Mouse (Mus musculus): Measurements from ENCODE around the gene Atp1a2. TPM values are rescaled to one million over a fixed set of nuclear protein-coding genes. Genes with fewer than 3 reads are reported as not detected.

The Atp1a2 gene
- total RNA-seq, 2 experiments from 2014 or later = 81.9 to 82.8 TPM

DNA sequence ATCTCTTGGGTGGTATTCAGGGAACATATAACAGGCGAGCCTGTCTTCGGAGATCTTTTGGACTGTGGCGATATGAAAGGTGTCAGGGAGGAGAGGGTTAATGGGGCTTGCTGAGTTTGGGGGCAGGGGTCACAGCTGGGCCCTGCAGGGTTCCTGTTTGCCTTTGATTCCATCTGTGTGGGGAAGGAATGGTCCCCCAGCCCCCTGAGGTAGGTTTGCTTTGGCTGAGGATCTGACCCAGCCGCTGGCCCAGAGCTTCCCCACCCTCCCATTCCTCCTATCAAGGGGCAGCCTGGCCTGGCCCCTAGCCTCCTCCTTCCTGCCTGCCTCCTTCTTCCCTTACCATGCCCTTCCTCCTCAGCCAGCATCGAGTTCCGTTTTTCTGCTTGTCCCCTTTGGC is 5.0 kb upstream of the Atp1a2 start:
- DNase-seq = no peak

DNA sequence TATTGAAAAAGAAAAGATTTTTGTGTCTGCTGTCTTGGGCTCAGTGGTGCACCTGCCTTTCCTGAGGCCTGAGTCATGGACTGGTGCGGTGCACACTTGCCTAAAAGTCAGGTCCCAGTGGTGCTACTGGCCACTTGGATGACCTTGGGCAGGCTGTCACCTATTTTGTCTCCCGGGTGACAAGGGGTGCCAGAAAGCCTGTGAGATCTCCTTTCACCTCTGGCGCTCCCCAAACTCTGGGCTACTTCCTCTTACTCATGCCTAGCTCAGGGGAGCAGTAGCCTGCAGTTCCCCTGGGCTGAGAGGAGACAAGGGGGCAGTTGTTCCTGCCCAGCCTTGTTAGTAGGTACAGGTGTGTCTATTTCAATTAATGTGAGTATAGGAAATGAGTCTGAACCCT is 4.4 kb upstream of the Atp1a2 start:
- no peak for DNase-seq

DNA sequence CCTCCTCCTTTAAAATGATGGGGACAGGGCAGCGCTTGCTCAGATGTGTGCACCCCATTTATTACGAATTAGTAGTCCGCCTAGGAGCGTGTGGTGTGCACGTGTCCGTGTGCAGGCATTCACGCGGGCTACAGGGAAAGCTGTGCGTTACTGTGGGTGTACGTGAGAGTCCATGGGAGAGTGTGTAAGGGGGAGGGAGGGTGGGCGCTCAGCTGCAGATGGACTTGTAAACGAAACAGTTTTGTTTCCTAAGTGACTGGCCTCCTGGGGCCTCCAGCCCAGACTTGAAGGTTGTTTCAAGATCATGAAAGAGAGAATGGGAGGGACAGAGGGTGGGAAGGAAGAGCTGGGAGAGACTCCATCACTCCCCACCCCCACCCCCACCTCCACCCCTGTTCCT is 3.3 kb upstream of the Atp1a2 start:
- DNase-seq = no peak

DNA sequence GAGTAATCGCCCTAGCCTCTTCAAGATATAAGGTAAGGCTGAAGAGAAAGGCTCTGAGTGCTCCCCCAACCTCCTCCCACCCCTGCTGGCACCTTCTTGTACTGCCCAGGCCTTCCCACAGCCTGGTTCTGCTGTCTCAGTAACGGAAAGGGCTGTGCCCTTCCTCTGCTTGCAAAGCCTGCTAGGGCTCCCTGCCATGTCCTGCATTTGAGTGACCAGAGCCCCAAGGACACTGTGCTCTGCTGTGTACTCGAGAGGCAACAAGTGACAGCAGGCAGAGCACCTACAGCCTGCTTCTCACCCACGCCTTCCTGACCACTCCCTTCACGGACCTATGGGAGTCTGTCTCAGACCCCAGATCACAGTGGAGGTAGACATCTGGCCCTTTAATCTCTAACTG is 2.4 kb upstream of the Atp1a2 start:
- peak; percentile 61 for DNase-seq

DNA sequence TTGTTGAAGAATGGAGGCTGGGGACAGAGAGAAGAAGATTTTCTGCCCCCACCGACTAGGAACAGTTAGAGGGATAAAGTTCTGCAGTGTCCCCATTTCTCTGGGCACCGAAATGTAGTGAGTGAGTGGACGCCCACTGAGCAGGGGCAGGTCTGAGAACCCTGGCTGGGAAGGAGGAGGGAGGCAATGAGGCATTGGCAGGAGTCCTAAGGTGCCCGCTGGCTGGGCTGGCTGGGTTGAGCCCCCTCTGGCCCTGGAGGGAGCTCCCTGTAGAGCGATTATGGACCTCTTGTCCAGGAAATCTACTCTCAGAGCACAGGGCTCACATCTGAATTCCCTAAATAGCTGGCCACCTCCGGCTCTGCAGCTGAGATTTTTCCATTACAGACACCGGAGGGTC is 1.7 kb upstream of the Atp1a2 start:
- DNase-seq = no peak

DNA sequence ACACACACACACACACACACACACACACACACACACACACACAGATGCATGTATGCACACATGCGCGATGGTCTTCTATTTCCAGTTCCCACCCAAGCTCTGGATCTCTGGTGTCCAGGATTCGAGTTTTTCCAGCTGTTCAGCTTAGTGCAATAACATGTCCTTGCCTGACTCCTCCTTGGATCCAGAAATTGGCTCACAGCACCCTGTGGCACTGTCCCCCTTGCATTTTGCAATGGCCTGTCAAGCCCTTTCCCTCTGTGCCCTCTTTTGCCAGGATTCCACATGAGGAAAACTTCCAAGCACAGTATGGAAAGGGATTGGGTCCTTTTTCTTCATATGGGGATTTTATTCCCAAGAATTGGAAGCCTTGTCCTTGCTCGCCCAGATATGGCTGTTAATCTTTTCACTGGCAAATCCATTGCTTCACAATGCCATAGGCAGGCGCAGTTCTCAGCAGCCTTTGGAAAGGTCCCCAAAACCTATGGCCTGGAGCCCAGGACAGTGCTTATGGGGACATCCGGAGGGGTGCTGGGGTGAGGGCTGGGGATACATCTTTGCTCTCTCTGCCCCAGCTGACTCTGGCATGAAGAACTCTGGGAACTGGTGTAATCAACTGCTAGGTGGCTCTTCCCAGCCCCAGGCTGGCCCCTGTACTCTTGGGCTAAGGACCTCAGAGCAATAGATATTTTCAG is 901 bp downstream of the Atp1a2 start:
- DNase-seq = peak; percentile 49

DNA sequence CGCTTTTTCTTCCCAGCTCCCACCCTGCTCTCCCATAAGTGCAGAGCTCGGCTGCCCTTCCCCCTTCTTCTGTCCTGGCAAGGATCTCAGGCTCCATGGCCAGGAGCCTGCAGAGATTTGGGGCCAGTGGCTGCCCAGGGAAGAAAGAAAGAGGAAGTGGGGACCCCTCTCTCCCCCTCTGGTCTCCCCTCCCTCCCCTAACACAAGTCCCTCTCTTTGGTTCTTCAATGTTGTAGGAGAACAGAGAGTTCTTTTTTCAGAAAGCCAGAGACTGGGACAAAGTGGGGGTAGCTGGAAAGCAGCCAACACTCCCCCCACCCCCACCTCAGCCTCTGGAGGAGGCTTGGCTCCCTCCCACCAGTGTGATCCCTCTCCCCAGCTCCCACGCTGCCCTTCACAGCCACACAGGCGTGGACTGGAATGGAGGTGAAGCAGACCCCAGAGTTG is 2.1 kb downstream of the Atp1a2 start:
- DNase-seq = peak; percentile 63

DNA sequence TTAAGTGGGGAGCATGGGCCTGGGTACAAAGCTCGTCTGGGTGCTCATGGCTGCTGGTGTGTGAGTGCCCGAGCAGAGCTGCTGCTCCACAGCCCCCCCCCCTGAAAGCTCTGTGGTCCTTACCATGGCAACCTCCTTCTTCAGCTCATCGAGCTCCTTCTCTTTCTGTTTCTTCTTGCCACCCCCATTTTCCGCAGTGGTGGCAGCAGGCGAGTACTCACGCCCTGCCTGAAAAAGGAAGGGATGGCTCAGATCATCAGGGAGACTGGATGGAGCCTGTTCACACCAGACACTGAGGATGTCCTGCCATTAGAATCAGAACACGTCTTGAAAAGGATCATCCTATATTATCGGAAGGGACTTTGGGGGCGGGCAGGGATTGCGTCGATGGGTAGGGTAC is 4.4 kb downstream of the Atp1a2 start:
- no peak for DNase-seq

DNA sequence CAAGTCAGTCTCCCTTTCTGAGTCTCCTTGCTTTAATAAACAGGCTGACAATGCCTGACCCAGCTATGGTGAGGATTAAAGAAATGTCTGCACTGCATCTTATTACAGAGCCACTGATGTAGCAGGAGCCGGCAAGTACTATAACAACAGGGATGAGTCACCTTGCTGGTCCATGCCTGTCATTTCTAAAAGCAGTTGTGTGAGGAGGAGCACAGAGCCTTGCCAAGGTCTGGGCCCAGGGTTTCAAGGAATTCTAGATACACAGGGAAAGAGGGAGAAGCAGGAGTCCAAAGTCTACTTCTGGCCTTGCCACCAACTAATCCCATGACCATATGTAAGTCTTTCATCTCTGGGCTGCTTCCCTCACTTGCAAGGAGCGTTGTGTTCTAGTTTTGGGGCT is 5.0 kb downstream of the Atp1a2 start:
- no peak for DNase-seq

DNA sequence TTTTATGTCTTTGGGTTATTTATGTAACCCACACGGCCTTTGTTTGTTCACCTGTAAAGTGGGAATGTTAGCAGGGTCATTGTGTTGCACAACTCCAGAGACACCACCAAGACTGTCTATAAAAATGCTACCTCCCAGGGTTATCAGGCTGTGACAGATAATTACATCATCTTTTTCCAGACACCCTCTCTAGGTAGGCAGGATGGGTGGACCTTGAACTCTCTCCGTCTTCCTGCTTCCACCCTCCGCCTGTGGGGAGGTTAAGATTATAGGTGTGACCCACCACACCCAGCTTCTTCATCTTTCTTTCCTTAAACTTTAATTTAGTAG is 8.3 kb downstream of the Atp1a2 start:
- no peak for DNase-seq

DNA sequence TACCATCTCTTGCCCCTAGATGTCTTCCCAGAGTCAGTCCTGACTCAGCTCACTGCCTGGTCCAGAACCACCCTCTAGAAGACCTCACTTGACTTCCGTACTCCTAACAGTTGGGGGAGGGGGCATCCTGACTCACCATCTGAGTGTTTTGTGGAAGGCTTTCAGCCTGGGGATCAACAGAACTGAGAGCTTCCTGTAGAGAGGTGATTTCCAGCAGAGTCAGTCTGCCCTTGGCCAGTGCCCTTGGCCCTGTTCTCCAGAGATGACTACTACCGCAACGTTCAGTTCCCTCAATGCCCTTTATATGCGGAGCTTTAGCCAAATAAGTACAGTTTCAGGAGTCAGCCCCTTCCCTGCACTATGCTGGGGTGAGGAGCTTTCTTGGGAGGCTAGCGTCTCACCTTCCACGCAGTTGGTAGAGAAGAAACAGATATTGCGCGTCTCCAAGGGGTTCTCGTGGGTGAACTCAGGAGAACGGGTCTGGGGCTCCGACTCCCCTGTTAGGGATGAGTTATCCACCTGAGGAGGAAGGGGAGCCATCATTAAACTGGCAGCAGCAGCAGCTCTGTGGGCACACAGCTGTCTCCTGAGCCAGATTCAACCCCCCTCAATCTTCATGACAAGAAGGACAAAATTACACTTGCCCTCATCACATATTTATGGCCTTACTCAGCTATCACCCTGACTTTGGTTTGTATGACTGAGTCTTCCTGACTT is 8.8 kb downstream of the Atp1a2 start:
- DNase-seq = no peak

DNA sequence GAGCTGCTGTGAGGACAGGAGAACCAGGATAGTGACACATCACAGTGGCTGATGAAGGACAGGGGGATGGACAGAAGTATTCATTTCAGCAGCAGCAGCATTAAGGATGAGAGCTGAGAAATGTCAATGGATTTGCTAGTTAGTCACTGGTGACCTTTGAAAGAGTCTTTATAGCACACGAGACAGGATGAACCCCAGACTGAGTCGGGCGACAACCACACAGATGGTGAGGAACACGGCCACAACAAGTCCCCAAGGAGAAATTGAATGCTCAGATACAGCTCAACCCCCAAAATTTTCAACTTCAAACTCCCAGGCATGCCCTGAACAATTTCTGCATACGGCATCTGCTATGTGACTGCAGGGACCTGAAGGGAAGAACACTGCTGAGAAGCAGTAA is 11.1 kb downstream of the Atp1a2 start:
- DNase-seq = no peak

DNA sequence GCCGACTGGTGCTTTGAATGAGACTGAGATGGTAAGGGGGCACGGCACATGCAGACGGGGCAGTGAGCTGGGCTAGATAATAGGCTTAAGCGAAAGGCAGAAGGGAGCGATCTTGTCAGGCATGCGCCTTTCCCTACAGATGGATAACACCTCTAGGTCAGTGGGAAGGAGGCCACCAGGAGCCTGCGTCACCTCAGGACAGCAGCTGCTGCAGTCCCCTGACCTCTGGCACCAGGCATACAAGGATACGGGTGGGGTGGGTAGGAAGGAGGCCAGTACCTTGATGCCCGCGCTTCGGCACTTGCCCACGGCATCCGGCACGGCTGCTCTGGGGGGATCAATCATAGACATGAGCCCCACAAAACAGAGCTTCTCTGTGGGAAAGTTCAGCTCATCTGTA is 13.6 kb downstream of the Atp1a2 start:
- DNase-seq = no peak

DNA sequence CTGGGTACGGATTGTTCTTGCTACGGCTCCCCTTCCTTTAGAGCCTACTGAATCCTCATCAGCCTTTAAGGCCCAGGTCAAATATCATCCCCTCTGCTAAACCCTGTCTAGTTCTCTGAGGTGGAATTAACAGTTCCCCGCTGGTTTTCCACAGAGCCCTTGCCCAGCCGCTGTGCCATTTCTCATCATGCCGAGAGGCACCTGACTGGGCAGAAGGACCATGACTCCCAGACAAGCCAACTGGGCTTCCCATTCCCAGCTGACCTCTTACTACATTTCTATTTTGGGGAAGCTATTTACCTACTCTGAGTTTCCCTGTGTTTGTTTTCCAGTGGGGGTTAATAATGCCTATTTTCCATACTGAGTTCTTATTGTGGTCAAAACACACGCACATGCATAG is 14.8 kb downstream of the Atp1a2 start:
- no peak for DNase-seq

DNA sequence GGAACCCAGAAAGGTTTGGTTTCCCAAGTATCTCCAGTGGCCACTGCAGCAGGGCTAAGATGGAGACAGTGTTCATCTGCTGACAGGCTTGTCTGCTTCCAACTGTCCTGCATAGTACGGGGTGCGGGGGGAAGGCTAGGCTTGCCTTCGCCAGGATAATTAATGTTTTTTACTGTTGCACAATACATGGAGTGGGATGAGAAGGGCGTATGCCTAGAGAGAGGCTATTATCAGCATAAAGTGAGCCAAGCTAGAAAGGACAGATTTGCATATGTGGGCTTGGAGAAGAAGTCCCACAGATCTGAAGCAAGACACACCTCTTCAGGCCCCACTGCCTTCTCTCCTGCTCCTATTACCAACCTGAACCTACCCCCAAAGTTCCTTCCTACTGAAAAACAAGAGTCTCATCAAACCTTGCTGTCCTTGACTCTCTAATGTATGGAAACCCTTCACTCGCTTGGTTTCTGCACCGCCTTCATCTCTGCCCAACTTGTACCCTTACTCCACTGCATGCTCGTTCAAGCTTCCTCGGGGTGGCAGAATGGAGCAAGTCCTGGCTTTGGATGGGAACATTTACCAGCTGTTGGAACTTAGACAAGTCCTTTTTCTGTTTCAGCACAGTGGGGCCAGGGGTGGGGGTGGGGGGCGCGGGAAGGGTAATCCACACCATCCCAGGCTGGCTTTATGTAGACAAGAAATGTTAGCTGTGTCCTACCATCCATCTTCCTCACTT is 16.2 kb downstream of the Atp1a2 start:
- no peak for DNase-seq

DNA sequence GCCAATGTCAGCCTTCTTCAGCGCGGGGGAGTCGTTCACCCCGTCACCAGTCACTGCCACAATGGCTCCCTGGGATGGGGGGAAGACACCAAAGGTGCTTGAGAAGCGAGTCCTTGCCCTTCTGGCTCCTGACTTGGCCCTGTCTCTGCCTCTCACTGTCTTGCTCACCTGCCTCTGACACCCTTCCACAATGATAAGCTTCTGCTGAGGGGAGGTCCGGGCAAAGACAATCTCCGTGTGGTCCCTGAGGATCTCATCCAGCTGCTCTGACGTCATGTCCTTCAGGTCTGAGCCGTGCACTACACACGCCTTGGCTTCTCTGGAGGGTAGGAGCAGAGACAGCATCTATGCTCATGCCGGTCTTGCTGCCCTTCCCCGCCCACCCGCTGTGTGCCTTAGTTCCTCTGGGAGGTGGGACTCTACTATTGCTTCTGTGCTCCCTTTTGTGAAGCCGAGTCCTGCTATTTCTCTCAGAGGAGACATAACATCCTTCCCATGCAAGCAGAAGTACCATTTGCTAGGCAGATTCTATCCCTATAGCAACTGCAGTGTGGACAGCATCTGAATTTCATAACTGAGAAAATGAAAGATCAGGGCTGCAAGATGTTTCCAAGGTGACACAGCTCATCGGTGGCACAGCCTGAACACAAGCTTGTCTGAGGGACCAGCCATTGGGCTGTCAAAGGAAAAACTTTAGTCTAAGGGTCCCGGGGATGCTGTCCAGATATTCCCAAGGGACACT is 17.9 kb downstream of the Atp1a2 start:
- no peak for DNase-seq

DNA sequence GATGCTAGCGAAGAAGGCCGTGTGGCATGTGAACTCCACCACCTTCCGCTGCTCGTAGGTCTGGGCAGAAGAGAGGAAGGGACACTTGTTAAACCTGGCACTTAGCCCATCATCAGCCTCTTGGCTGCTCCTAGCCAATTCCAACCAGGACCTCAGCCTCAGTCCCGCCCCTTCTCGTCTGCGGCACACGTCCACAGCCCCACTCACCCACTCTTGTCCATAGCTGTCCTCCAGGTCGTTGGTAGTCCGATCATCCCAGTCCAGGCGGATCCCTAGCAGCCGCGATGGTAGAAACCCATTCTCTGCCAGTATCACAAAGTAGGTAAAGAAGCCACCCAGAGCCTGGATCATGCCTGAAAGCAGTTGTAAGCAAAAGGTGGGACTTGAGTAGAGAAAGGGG is 19.5 kb downstream of the Atp1a2 start:
- no peak for DNase-seq

DNA sequence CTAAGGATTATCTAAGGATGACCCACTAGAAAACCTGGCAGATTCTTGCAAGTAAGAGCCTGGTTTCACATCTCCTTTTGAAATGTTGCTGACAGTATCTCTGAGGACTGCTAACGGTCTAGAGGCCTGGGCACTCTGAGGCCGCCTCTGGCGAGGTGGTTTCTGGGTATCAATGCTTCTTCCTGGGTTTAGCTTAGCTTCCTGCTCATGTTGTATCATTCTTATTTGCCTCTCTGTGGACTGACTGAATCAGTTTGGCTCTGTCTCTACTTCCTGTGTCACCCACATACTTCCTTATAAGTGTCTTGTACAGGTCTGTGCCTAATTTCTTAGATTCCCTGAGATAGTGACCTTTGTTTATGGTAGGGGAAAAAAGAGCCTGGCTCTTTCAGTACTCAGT is 20.7 kb downstream of the Atp1a2 start:
- DNase-seq = no peak

DNA sequence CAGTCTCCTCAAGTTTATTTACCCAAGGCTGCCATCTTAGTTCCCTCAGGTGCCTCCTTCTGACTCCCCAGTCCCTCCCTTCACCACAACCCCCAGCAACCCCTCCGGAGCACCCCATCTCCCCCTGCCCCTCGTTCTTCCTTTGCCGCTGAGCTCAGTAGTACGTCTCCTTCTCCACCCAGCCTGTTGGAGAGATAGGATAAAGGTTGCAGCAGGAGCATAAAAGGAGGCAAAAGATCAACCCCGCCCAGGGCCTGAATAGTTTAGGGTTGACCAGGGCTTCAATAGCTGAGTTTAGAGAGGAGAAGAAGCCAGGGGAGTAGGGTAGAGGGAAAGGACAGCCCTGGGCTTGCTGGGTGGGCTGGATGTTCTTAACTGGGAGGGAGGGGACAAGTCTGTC is 23.3 kb downstream of the Atp1a2 start:
- DNase-seq = no peak

DNA sequence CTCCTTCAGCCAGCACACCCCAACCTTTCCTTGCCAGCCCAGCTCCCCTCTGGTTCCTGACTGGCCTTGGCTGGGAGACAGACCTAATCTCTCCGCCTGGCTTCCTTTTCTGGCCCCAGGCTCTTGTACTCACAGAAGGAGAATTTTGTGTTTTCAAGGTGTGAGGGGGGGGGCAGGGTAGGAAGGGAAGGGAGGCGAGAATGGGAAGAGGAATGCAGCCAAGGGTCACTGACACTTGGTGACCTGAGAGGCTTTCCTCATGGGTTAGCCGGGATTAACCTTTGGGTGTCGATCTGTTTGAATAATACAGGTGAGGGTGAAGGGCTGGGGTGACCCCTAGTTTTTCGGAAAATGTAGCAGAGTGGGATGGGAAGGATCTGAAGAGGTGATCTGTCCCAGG is 23.7 kb downstream of the Atp1a2 start:
- no peak for DNase-seq

DNA sequence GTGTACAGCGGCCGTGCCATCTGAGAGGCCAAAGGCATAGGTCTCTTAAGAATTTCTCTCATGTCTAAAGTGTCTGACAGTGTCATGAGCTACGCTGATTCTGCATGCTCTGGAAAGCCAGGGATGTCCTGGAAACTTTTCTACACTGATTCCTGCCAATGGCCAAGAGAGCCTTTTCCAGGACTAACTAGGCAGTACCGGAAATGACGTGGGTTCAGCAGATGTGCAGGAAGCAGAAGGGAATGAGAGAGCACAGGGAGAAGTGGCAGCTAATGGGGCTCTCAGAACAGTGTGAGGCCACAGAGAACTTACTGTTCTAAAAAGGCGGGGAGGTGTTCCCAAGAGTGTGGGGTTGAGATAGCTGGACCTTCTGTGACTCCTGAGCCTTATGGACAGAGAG is 24.5 kb downstream of the Atp1a2 start:
- no peak for DNase-seq

DNA sequence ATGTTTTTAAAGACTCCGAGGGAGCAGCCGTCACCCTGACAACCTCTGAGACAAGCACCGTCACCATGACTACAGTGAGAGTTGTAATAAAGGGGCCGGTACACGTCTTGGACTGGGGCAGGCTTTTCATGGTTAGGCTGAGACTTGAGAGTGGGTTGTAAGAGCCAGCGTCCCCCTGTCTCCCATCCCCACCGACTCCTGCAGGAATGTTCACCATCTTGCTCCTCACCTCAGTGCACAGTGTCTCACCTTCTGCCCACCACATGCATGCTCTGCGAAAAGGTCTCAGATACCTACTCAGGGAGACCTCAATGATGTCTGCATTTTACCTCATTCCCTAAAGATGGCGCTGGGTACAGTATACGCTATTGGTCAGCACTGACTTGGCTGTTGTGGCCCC is 26.1 kb downstream of the Atp1a2 start:
- DNase-seq = no peak

DNA sequence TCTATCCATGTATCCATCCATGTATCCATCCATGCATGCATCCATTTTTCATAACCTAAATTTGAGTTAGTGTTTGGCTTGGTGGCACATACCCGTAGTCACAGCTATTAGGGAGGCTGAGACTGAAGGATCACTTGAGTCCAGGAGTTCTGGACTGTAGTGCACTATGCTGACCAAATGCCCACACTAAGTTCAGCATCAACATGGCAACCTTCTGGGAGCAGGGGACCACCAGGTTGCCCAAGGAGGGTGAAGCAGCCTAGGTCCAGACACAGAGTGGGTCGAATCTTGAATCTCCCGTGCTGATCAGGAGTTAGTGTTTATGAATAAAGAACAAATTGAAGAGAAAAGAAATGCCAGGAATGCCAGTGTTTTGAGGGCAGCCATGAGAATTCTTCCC is 26.7 kb downstream of the Atp1a2 start:
- DNase-seq = no peak

Measured in heart, postnatal 4 days (tissue).